Mouse (Mus musculus) neural tube, postnatal 0 days (tissue): ENCODE results near the gene H2al2a. TPM values are rescaled to one million over a fixed set of nuclear protein-coding genes. Genes with fewer than 3 reads are reported as not detected.

Experiments used
- polyA plus RNA-seq: library from polyadenylated mRNA; unstranded; fragments of >200 nt; fragmentation: Nextera tagmentation; extraction: Ambion mirVana; gene quantifications from 2 replicates; pipeline ENCODE4 v1.2.1, GENCODE M21; 2015

Gene H2al2a
- polyA plus RNA-seq, result not detected in 2 replicates

DNA sequence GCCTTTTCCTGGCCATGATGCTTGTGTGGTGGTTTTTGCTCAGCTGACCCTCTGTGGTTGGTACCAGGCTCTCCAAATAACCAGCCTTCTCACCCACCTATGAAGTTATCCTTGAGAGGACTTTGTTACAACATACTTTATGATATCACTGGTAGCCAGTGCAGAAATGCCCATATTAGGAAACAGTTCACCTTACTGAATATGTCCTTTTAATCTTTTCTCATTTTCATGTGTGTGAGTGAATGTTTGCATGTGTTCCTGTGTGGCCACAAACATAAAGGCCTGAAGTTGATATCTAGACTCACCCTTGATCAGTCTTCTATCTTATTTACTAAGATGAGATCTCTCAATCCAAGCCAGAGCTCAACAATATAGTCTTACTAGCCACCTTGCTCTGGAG, at the start of gene H2al2a:
Gene H2al2a, minus strand, starts transcription at position 101 of the 400 bp plus-strand sequence.

DNA sequence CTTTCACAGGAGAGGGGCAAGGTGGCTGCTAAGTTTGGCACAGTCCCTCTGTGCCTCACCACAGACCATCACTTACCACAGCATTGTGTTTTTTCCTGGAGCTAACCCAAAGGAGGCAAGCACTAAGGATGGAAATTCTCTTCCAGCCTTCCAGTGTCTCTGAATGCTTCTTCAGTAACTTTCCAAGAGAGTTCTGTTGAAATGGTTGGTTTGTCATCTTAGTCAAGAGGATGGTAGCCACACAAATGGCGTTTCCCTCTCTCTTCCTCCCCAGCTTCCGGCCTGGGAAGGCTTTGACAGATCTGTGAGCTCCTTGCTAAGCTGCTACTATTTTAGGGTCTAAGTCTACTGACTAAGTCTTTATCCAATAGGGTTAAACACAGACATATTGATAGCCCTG, 40.7 kb upstream of the H2al2a start, which contains the start of gene A930004D18Rik:
Gene A930004D18Rik, minus strand, starts transcription at position 247 of the 400 bp plus-strand sequence.

Other genes with a start within 250 kb of the H2al2a start
- 9.7 and 12.7 TPM in 2 replicates for gene A930004D18Rik, start 40.8 kb upstream of the H2al2a start, polyA plus RNA-seq
- 3.1 and 3.4 TPM in 2 replicates for gene Skida1, start 52.1 kb upstream of the H2al2a start, polyA plus RNA-seq
- 34.9 and 37.8 TPM in 2 replicates for gene Mllt10, start 58.3 kb upstream of the H2al2a start, polyA plus RNA-seq